Mouse (Mus musculus) forebrain, embryonic 11.5 days (tissue): ENCODE data around the gene Ctdsp1. TPM values are rescaled to one million over a fixed set of nuclear protein-coding genes. Genes with fewer than 3 reads are reported as not detected.
A peak's percentile ranks its signal among the peaks of the same experiment; 100 is the strongest.

Experiments
- ATAC-seq: fragments of 200-750 bp; cut with Nextera tagmentation; replicated peaks from 2 replicates; pipeline ENCODE4 v1.8.0; 2017; ENCODE audit warnings: moderate TSS enrichment; ENCODE audit not compliant: low FRiP score
- DNase-seq: peaks from one replicate; pipeline ENCODE4 v3.0.0-alpha.2; 2017; ENCODE audit warnings: low spot score
- H3K27ac ChIP-seq: fragments of 300-500 bp; sonication (generic); 2 replicates; pipeline ENCODE4 v1.5.1; 2014; ENCODE audit warnings: low read depth, low read length
- H3K27me3 ChIP-seq: fragments of 300-500 bp; sonication (generic); 2 replicates; pipeline ENCODE4 v1.6.1; 2014; ENCODE audit warnings: mild to moderate bottlenecking, low read length, mixed read lengths; ENCODE audit not compliant: control insufficient read depth, insufficient read depth
- H3K36me3 ChIP-seq: fragments of 300-500 bp; sonication (generic); 2 replicates; pipeline ENCODE4 v1.6.1; 2014; ENCODE audit warnings: mild to moderate bottlenecking, low read length, moderate library complexity, mixed read lengths; ENCODE audit not compliant: control insufficient read depth, insufficient read depth
- H3K4me1 ChIP-seq: fragments of 300-500 bp; sonication (generic); replicated peaks from 2 replicates; pipeline ENCODE4 v1.6.1; 2014; ENCODE audit warnings: low read length, mixed read lengths; ENCODE audit not compliant: control insufficient read depth, insufficient read depth
- H3K4me2 ChIP-seq: fragments of 300-500 bp; sonication (generic); 2 replicates; pipeline ENCODE4 v1.6.1; 2014; ENCODE audit warnings: low read depth, mild to moderate bottlenecking, low read length, moderate library complexity, mixed read lengths; ENCODE audit not compliant: severe bottlenecking
- H3K4me3 ChIP-seq: fragments of 300-500 bp; sonication (generic); 2 replicates; pipeline ENCODE4 v1.5.1; 2014; ENCODE audit warnings: low read depth, low read length
- H3K9ac ChIP-seq: fragments of 300-500 bp; sonication (generic); 2 replicates; pipeline ENCODE4 v1.6.1; 2014; ENCODE audit warnings: low read length
- H3K9me3 ChIP-seq: fragments of 300-500 bp; sonication (generic); 2 replicates; pipeline ENCODE4 v1.6.1; 2016; ENCODE audit warnings: low read length, mixed read lengths; ENCODE audit not compliant: control insufficient read depth
- WGBS: fragments of 180-500 bp; shearing (Covaris S2); extraction: QIAGEN DNeasy Blood & Tissue Kit; methylation state at CpG from one replicate; pipeline ENCODE4 v1.1.7; 2014; 5-methylcytosine and 5-hydroxymethylcytosine counted together
- microRNA counts: library from miRNA; unstranded; fragments of <30 nt; microRNA quantifications from one replicate; lab custom pipeline; 2015
- microRNA-seq: library from miRNA; unstranded; fragments of <30 nt; microRNA quantifications from one replicate; pipeline ENCODE4, GENCODE M21; 2016; ENCODE audit not compliant: insufficient number of aligned reads
- polyA plus RNA-seq: library from polyadenylated mRNA; unstranded; fragments of >200 nt; fragmentation: Nextera tagmentation; extraction: Ambion mirVana; gene quantifications from 2 replicates; pipeline ENCODE4 v1.2.1, GENCODE M21; 2014

Gene Ctdsp1
- polyA plus RNA-seq, 1 experiment from 2014 or later, result 46.9 TPM

- no peak overlapping the region for H3K9ac ChIP-seq
- H3K27ac ChIP-seq, result no peak overlapping the region
- peaks cover 4% of the 10 kb centered on the region; the same call in 1 of the 2 replicates for H3K36me3 ChIP-seq
- ATAC-seq (no peak), DNase-seq (no peak)
- H3K4me3 ChIP-seq, result no peak overlapping the region
- no peaks in the 10 kb centered on the region for H3K9me3 ChIP-seq
- no peaks in the 10 kb centered on the region for H3K27me3 ChIP-seq
- 89% methylated on average over 8 of the region's 8 CpGs for WGBS
- no peaks in the 10 kb centered on the region for H3K4me1 ChIP-seq
- no peak overlapping the region for H3K4me2 ChIP-seq
These were observed 46.6 kb downstream of the Ctdsp1 start for GRCm38 (mm10) chr1:74437702-74438427.

DNA sequence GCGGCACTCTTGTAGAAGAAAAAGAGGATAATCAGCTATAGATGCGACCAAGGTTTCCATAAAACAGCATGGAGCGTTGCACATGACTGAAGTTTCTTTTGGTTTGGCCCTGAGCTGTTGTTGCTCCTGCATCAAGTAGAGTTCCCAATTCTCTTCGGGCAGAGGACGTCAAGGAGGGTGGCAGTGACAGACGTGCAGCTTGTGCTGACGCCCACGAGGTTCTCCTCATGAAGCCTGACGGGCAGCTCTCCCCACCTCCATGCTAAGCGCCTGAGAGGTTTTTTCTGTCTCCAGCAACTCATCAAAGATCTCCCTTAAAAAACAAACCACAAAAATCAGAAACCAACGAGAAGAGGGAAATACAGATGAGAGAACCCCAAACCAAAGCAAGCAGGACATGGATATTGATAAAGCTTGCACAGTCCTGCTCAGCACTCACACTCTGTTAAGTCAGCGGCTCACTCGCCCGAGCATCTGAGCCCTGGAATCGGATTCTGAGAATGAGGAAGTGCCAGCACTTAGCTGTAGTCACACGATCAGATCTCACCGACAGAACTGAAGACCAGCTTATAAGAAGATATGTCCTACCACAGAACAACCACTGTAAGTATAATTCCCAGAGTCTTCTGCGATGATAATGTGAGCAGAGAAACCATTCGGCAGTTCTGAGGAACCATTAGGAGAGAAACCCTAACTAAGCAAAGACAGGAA is 48.0 kb downstream of the Ctdsp1 start:
- Histone ChIP-seq H3K4me2 (no peak overlapping the region), H3K36me3 (peaks cover 4% of the 10 kb centered on the region; the same call in 1 of the 2 replicates), H3K4me3 (no peak overlapping the region), H3K9me3 (no peaks in the 10 kb centered on the region), H3K4me1 (no peaks in the 10 kb centered on the region), H3K27me3 (no peaks in the 10 kb centered on the region), H3K9ac (no peak overlapping the region), H3K27ac (no peak overlapping the region)
- ATAC-seq (no peak), DNase-seq (no peak)
- 95% methylated on average over 19 of the region's 19 CpGs for WGBS

DNA sequence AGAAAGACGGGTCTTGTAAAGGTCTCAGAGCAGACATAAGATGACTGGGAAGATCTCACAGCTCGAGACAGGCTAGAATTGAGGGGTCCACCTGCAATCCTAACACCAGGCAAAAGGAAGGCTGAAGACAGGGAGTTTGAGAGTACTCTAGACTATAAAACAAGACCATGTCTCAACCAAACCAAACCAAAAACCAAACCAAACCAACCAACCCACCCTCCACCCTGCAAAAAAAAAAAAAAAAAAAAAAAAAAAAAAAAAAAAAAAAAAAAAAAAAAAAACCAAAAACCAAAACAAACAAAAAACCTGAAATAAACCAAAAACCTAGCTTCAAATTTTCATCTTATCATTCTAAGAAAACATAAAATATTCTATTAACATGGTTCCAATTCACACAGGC is 53.2 kb downstream of the Ctdsp1 start:
- whole genome bisulfite sequencing, result 98% methylated on average over 2 of the region's 2 CpGs
- no peaks in the 10 kb centered on the region for H3K9me3 ChIP-seq
- H3K9ac ChIP-seq, result no peak overlapping the region
- no peak overlapping the region for H3K4me2 ChIP-seq
- DNase-seq, result no peak
- H3K4me3 ChIP-seq, result no peak overlapping the region
- H3K36me3 ChIP-seq, result peaks cover 4% of the 10 kb centered on the region
- no peaks in the 10 kb centered on the region for H3K4me1 ChIP-seq
- no peaks in the 10 kb centered on the region for H3K27me3 ChIP-seq
- no peak overlapping the region for H3K27ac ChIP-seq
- ATAC-seq, result no peak

MicroRNAs encoded within 50 kb of the gene (microRNA counts, 519-probe panel; counts per million panel counts)
- microRNA mmu-miR-26b (lab: Ali Mortazavi, UCI), result 4,294 counts per million, percentile 34 among the panel's probes with 10 or more counts

Small RNA genes lying within 50 kb of the gene (microRNA-seq; reads per million reads assigned to microRNA genes)
- 17,714 reads per million, percentile 97 among the genes with 10 or more reads in this experiment for gene Mir26b

Other genes starting within 250 kb of the Ctdsp1 start
- 0.12 and 0.17 TPM in 2 replicates for gene Cxcr2, start 237.5 kb upstream of the Ctdsp1 start, polyA plus RNA-seq
- gene Cxcr1, start 196.9 kb upstream of the Ctdsp1 start, polyA plus RNA-seq, result not detected in 2 replicates
- 303 and 310 TPM in 2 replicates for gene Arpc2, start 155.4 kb upstream of the Ctdsp1 start, polyA plus RNA-seq
- not detected in 2 replicates for gene Gpbar1, start 113.0 kb upstream of the Ctdsp1 start, polyA plus RNA-seq
- gene Aamp, start 106.8 kb upstream of the Ctdsp1 start, polyA plus RNA-seq, result 185 and 205 TPM in 2 replicates
- 95.3 and 98.4 TPM in 2 replicates for gene Pnkd, start 106.6 kb upstream of the Ctdsp1 start, polyA plus RNA-seq
- 6.9 and 8.2 TPM in 2 replicates for gene Tmbim1, start 85.9 kb upstream of the Ctdsp1 start, polyA plus RNA-seq
- gene Catip, start 29.4 kb upstream of the Ctdsp1 start, polyA plus RNA-seq, result 0.52 TPM in 1 of 2 replicates, not detected in the other
- gene Slc11a1, start 16.3 kb upstream of the Ctdsp1 start, polyA plus RNA-seq, result 1.0 and 1.9 TPM in 2 replicates
- 0.13 and 0.21 TPM in 2 replicates for gene Vil1, start 17.9 kb downstream of the Ctdsp1 start, polyA plus RNA-seq
- gene Cnot9, start 114.5 kb downstream of the Ctdsp1 start, polyA plus RNA-seq, result 98.2 and 99.2 TPM in 2 replicates
- 0.41 and 0.75 TPM in 2 replicates for gene Plcd4, start 151.4 kb downstream of the Ctdsp1 start, polyA plus RNA-seq
- 50.2 and 54.2 TPM in 2 replicates for gene Usp37, start 152.8 kb downstream of the Ctdsp1 start, polyA plus RNA-seq
- gene Zfp142, start 196.7 kb downstream of the Ctdsp1 start, polyA plus RNA-seq, result 13.0 and 13.1 TPM in 2 replicates
- 16.0 and 21.1 TPM in 2 replicates for gene Bcs1l, start 196.8 kb downstream of the Ctdsp1 start, polyA plus RNA-seq
- 6.3 and 8.7 TPM in 2 replicates for gene Rnf25, start 209.9 kb downstream of the Ctdsp1 start, polyA plus RNA-seq
- 18.0 and 19.5 TPM in 2 replicates for gene Stk36, start 209.9 kb downstream of the Ctdsp1 start, polyA plus RNA-seq